Mouse (Mus musculus): ENCODE results near the gene Olfr1555-ps1.
"Not testable (repeated sequence)": the region's sequence is repeated elsewhere in the genome, so short reads cannot be mapped to it uniquely, and the experiment has no call there.

The Olfr1555-ps1 gene

GRCm38 (mm10) chr19:12170062-12170599 is at the start of gene Olfr1555-ps1:
Gene Olfr1555-ps1 (minus strand): TSS chr19:12170112.
- not testable (repeated sequence) for DNase-seq (ENCODE audit: low spot score in 2 of 2)

- no peak for DNase-seq (ENCODE audit: low spot score in 2 of 2)
Measured at GRCm38 (mm10) chr19:12200334-12200733, 30.4 kb upstream of the Olfr1555-ps1 start, which contains the start of gene Olfr1431. Gene Olfr1431 (plus strand): TSS chr19:12200634.

- not testable (repeated sequence) for DNase-seq (ENCODE audit: low spot score in 2 of 2)
Measured at GRCm38 (mm10) chr19:12199076-12199475, 29.2 kb upstream of the Olfr1555-ps1 start.

GRCm38 (mm10) chr19:12175431-12175830 is 5.5 kb upstream of the Olfr1555-ps1 start:
- not testable (repeated sequence) for DNase-seq (ENCODE audit: low spot score in 2 of 2)

- no peak for DNase-seq (ENCODE audit: low spot score in 2 of 2)
Measured at GRCm38 (mm10) chr19:12145452-12145851, 24.5 kb downstream of the Olfr1555-ps1 start.

- DNase-seq (ENCODE audit: low spot score in 2 of 2) = no peak
Measured at GRCm38 (mm10) chr19:12143356-12143755, 26.6 kb downstream of the Olfr1555-ps1 start.

- no peak for DNase-seq (ENCODE audit: low spot score in 2 of 2)
Measured at GRCm38 (mm10) chr19:12134289-12134688, 35.6 kb downstream of the Olfr1555-ps1 start.

DNA sequence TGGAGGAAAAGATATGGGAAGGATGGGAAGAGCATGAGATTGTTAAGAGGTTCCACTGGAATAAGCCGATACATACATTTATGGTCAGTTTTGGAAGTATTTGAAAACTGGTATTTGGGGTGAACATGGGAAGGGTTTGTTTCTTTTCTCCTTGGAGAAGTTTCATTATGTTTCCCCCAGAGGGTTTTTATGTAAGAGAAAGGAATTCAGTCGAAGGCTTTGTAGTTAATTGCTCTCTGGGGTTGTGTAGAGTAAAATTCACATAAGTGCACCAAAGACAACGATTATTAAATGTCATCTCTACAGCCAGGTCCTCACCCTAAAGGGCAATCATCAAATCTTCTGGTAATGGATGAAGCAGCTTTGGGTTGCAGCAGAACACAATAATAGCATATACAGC is 46.8 kb downstream of the Olfr1555-ps1 start, which contains the start of gene Olfr76:
Gene Olfr76 (minus strand): TSS at position 101 of the 400 bp plus-strand sequence.
- DNase-seq (ENCODE audit: low spot score in 2 of 2) = no peak

- DNase-seq (ENCODE audit: low spot score in 2 of 2) = no peak
Measured at GRCm38 (mm10) chr19:12116464-12116863, 53.4 kb downstream of the Olfr1555-ps1 start.

DNA sequence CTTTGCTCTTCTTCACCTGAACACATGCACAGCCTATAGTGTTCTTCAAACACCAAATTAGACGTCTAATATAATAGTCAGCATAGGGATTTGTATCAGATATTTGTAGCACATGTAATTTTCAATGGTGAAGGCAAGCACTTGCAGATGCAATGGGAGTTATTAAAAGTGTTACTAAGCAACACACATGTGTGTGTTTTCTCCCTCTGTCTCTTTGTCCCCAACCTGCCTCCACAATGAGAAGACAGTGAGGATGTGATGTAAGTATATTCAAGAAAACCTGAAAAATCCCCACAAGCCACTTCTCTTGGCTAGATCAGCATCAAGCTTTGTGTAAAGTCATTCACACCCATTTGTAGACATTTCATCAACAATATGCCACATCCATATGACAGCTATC is 54.1 kb downstream of the Olfr1555-ps1 start, which contains the start of gene Olfr1428:
Gene Olfr1428 (minus strand): TSS at position 101 of the 400 bp plus-strand sequence.
- no peak for DNase-seq (ENCODE audit: low spot score in 2 of 2)
